Mouse (Mus musculus): Measurements from ENCODE around the gene Dcpp1. TPM values are rescaled to one million over a fixed set of nuclear protein-coding genes. Genes with fewer than 3 reads are reported as not detected.

Gene Dcpp1
- polyA plus RNA-seq, 1 experiment = not detected

GRCm38 (mm10) chr17:23924531-23925007 lies 43.9 kb downstream of the Dcpp1 start:
- peak overlapping the region; percentile 34 for H3K4me3 ChIP-seq (ENCODE audit: insufficient read depth, low read length)
- no peak overlapping the region for H3K27ac ChIP-seq (ENCODE audit: insufficient read depth, low read length)
- no peak for TF ChIP-seq CTCF (IDR thresholded peaks at IDR 0.05; ENCODE audit: extremely low read depth, insufficient read depth, low read length)
- peak; percentile 74 for TF ChIP-seq POLR2A (IDR thresholded peaks at IDR 0.05; ENCODE audit: extremely low read depth, insufficient read depth, low read length)
- H3K4me1 ChIP-seq (ENCODE audit: control insufficient read depth, insufficient read depth, low read length) = no peaks in the 10 kb centered on the region

- Histone ChIP-seq H3K27ac (ENCODE audit: insufficient read depth, low read length) (no peak overlapping the region), H3K4me1 (ENCODE audit: control insufficient read depth, insufficient read depth, low read length) (no peaks in the 10 kb centered on the region), H3K4me3 (ENCODE audit: insufficient read depth, low read length) (peak overlapping the region; percentile 34)
Measured at GRCm38 (mm10) chr17:23925090-23925493, 44.4 kb downstream of the Dcpp1 start.

GRCm38 (mm10) chr17:23931157-23931556 lies 50.5 kb downstream of the Dcpp1 start:
- Histone ChIP-seq H3K4me1 (ENCODE audit: control insufficient read depth, insufficient read depth, low read length) (no peaks in the 10 kb centered on the region), H3K27ac (ENCODE audit: insufficient read depth, low read length) (no peak overlapping the region), H3K4me3 (ENCODE audit: insufficient read depth, low read length) (no peak overlapping the region)
- TF ChIP-seq CTCF (IDR thresholded peaks at IDR 0.05; ENCODE audit: extremely low read depth, insufficient read depth, low read length) (no peak), POLR2A (IDR thresholded peaks at IDR 0.05; ENCODE audit: extremely low read depth, insufficient read depth, low read length) (no peak)

More at GRCm38 (mm10) chr17:23925090-23925493, 44.4 kb downstream of the Dcpp1 start:
- TF ChIP-seq POLR2A (IDR thresholded peaks at IDR 0.05; ENCODE audit: extremely low read depth, insufficient read depth, low read length) = no peak
- no peak for TF ChIP-seq CTCF (IDR thresholded peaks at IDR 0.05; ENCODE audit: extremely low read depth, insufficient read depth, low read length)

Other genes starting within 250 kb of the Dcpp1 start
- 0.23 and 0.28 TPM in 2 replicates for gene Mmp25, start 235.6 kb upstream of the Dcpp1 start, polyA plus RNA-seq (2012; rRNA removed)
- 0.10 TPM in 1 of 2 replicates, not detected in the other for gene Bicdl2, start 220.4 kb upstream of the Dcpp1 start, polyA plus RNA-seq (2012; rRNA removed)
- gene Hcfc1r1, start 207.3 kb upstream of the Dcpp1 start, polyA plus RNA-seq (2012; rRNA removed) = 137 and 139 TPM in 2 replicates
- 8.5 and 8.8 TPM in 2 replicates for gene Thoc6, start 207.0 kb upstream of the Dcpp1 start, polyA plus RNA-seq (2012; rRNA removed)
- 2.7 and 4.2 TPM in 2 replicates for gene Tnfrsf12a, start 203.4 kb upstream of the Dcpp1 start, polyA plus RNA-seq (2012; rRNA removed)
- gene Cldn6, start 201.6 kb upstream of the Dcpp1 start, polyA plus RNA-seq (2012; rRNA removed) = 0.09 TPM in 1 of 2 replicates, not detected in the other
- gene Cldn9, start 196.8 kb upstream of the Dcpp1 start, polyA plus RNA-seq (2012; rRNA removed) = 0.13 and 0.21 TPM in 2 replicates
- gene 1520401A03Rik, start 158.1 kb upstream of the Dcpp1 start, polyA plus RNA-seq (2012; rRNA removed) = 0.21 TPM in 2 replicates
- gene Pkmyt1, start 154.5 kb upstream of the Dcpp1 start, polyA plus RNA-seq (2012; rRNA removed) = 10.3 and 10.6 TPM in 2 replicates
- 61.8 and 65.7 TPM in 2 replicates for gene Paqr4, start 140.0 kb upstream of the Dcpp1 start, polyA plus RNA-seq (2012; rRNA removed)
- gene Kremen2, start 135.0 kb upstream of the Dcpp1 start, polyA plus RNA-seq (2012; rRNA removed) = 0.85 and 0.96 TPM in 2 replicates
- 257 and 259 TPM in 2 replicates for gene Flywch1, start 109.3 kb upstream of the Dcpp1 start, polyA plus RNA-seq (2012; rRNA removed)
- 27.2 and 28.8 TPM in 2 replicates for gene Flywch2, start 94.8 kb upstream of the Dcpp1 start, polyA plus RNA-seq (2012; rRNA removed)
- gene Srrm2, start 90.3 kb upstream of the Dcpp1 start, polyA plus RNA-seq (2012; rRNA removed) = 640 and 696 TPM in 2 replicates
- 547 and 628 TPM in 2 replicates for gene Elob, start 51.7 kb upstream of the Dcpp1 start, polyA plus RNA-seq (2012; rRNA removed)
- not detected in 2 replicates for gene Prss33, start 44.8 kb upstream of the Dcpp1 start, polyA plus RNA-seq (2012; rRNA removed)
- gene Prss32, start 37.0 kb upstream of the Dcpp1 start, polyA plus RNA-seq (2012; rRNA removed) = not detected in 2 replicates
- gene Prss41, start 36.7 kb upstream of the Dcpp1 start, polyA plus RNA-seq (2012; rRNA removed) = 0.23 and 0.29 TPM in 2 replicates
- gene Prss21, start 12.8 kb upstream of the Dcpp1 start, polyA plus RNA-seq (2012; rRNA removed) = not detected in 2 replicates
- gene Dcpp2, start within 50 bp of the Dcpp1 start, polyA plus RNA-seq (2012; rRNA removed) = not detected in 2 replicates
- gene Dcpp3, start 36.6 kb downstream of the Dcpp1 start, polyA plus RNA-seq (2012; rRNA removed) = not detected in 2 replicates
- not detected in 2 replicates for gene Sbp, start 60.8 kb downstream of the Dcpp1 start, polyA plus RNA-seq (2012; rRNA removed)
- not detected in 2 replicates for gene Sbpl, start 74.4 kb downstream of the Dcpp1 start, polyA plus RNA-seq (2012; rRNA removed)
- gene Prss30, start 99.7 kb downstream of the Dcpp1 start, polyA plus RNA-seq (2012; rRNA removed) = 0.46 and 0.47 TPM in 2 replicates
- gene Prss22, start 117.2 kb downstream of the Dcpp1 start, polyA plus RNA-seq (2012; rRNA removed) = 1.6 and 1.7 TPM in 2 replicates
- 0.08 TPM in 1 of 2 replicates, not detected in the other for gene Prss27, start 157.3 kb downstream of the Dcpp1 start, polyA plus RNA-seq (2012; rRNA removed)
- 23.5 and 25.1 TPM in 2 replicates for gene Kctd5, start 192.6 kb downstream of the Dcpp1 start, polyA plus RNA-seq (2012; rRNA removed)

Data from cortical plate, adult 2 months (tissue).